Mouse (Mus musculus) heart, postnatal 0 days (tissue): ENCODE measurements around the gene Nup214. TPM values are rescaled to one million over a fixed set of nuclear protein-coding genes. Genes with fewer than 3 reads are reported as not detected.
A peak's percentile ranks its signal among the peaks of the same experiment; 100 is the strongest.

ENCODE experiments used
- ATAC-seq: fragments of 200-750 bp; cut with Nextera tagmentation; 2 replicates; pipeline ENCODE4 v1.8.0; 2017; ENCODE audit warnings: low read depth, moderate number of reproducible peaks, moderate library complexity; ENCODE audit not compliant: insufficient read depth
- DNase-seq: peaks from one replicate; pipeline ENCODE4 v3.0.0-alpha.2; 2016; ENCODE audit warnings: low spot score
- H3K27ac ChIP-seq: fragments of 300-500 bp; sonication (generic); 2 replicates; pipeline ENCODE4 v1.5.1; 2014; ENCODE audit warnings: low read depth, mild to moderate bottlenecking
- H3K27me3 ChIP-seq: fragments of 300-500 bp; sonication (generic); 2 replicates; pipeline ENCODE4 v1.6.1; 2014; ENCODE audit warnings: low read length, mixed read lengths; ENCODE audit not compliant: control insufficient read depth, insufficient read depth
- H3K36me3 ChIP-seq: fragments of 300-500 bp; sonication (generic); replicated peaks from 2 replicates; pipeline ENCODE4 v1.6.1; 2014; ENCODE audit warnings: low read length, mixed read lengths; ENCODE audit not compliant: control insufficient read depth, insufficient read depth
- H3K4me1 ChIP-seq: fragments of 300-500 bp; sonication (generic); 2 replicates; pipeline ENCODE4 v1.6.1; 2014; ENCODE audit warnings: antibody characterized with exemption; ENCODE audit not compliant: control insufficient read depth, insufficient read depth
- H3K4me2 ChIP-seq: fragments of 300-500 bp; sonication (generic); 2 replicates; pipeline ENCODE4 v1.6.1; 2014; ENCODE audit warnings: low read depth, mild to moderate bottlenecking, low read length, moderate library complexity
- H3K4me3 ChIP-seq: fragments of 300-500 bp; sonication (generic); 2 replicates; pipeline ENCODE4 v1.5.1; 2014; ENCODE audit warnings: low read depth, low read length
- H3K9ac ChIP-seq: fragments of 300-500 bp; sonication (generic); replicated peaks from 2 replicates; pipeline ENCODE4 v1.6.1; 2014; ENCODE audit warnings: low read depth, low read length, mixed read lengths
- H3K9me3 ChIP-seq: fragments of 300-500 bp; sonication (generic); replicated peaks from 2 replicates; pipeline ENCODE4 v1.6.1; 2016; ENCODE audit warnings: low read length; ENCODE audit not compliant: control insufficient read depth
- CTCF ChIP-seq: IDR thresholded peaks from 2 replicates; pipeline ENCODE4 v1.5.1; 2016; ENCODE audit warnings: antibody characterized with exemption, control low read depth, low read depth
- EP300 ChIP-seq: IDR thresholded peaks from 2 replicates; pipeline ENCODE4 v1.6.1; 2016; ENCODE audit warnings: antibody characterized with exemption, low read depth
- WGBS: fragments of 180-500 bp; shearing (Covaris S2); extraction: QIAGEN DNeasy Blood & Tissue Kit; methylation state at CpG from one replicate; pipeline ENCODE4 v1.1.7; 2014; 5-methylcytosine and 5-hydroxymethylcytosine counted together
- polyA plus RNA-seq: library from polyadenylated mRNA; unstranded; fragments of >200 nt; fragmentation: Nextera tagmentation; extraction: Ambion mirVana; gene quantifications from 2 replicates; pipeline ENCODE4 v1.2.1, GENCODE M21; 2015
- total RNA-seq: library from RNA; depleted of rRNA; stranded (reverse); fragments of >200 nt; gene quantifications from 2 replicates; pipeline ENCODE4 v1.2.3, GENCODE M21; 2014; ENCODE audit warnings: low replicate concordance

The Nup214 gene
- total and polyA plus RNA-seq, 2 experiments from 2014 or later, result 17.3 to 35.7 TPM

GRCm38 (mm10) chr2:31950058-31950871 lies 24.0 kb upstream of the Nup214 start, which contains the start of gene Aif1l:
Aif1l (plus strand) TSS chr2:31950139.
- H3K27me3 ChIP-seq, result no peaks in the 10 kb centered on the region
- H3K4me2 ChIP-seq, result peak within 1 kb of the TSS; percentile 93
- H3K36me3 ChIP-seq, result no peaks in the 10 kb centered on the region
- H3K4me1 ChIP-seq, result peaks cover 15% of the 10 kb centered on the region; the same call in 1 of the 2 replicates
- peak within 1 kb of the TSS; percentile 53; the same call in 1 of the 2 replicates for H3K9ac ChIP-seq
- TF ChIP-seq EP300 (no peak), CTCF (peak; percentile 45)
- WGBS, result under 1% methylated on average over 65 of the region's 66 CpGs
- no peak within 1 kb of the TSS for H3K27ac ChIP-seq
- peak; percentile 31; the same call in 1 of the 2 replicates for ATAC-seq
- H3K9me3 ChIP-seq, result no peaks in the 10 kb centered on the region
- peak within 1 kb of the TSS; percentile 58 for H3K4me3 ChIP-seq
- DNase-seq, result peak; percentile 76

GRCm38 (mm10) chr2:31950966-31951365 lies 23.3 kb upstream of the Nup214 start:
- peak overlapping the region; percentile 58 for H3K4me3 ChIP-seq
- 34% methylated on average over 9 of the region's 9 CpGs for WGBS

GRCm38 (mm10) chr2:31952236-31952635 lies 22.0 kb upstream of the Nup214 start:
- H3K4me1 ChIP-seq, result peaks cover 15% of the 10 kb centered on the region; the same call in 1 of the 2 replicates
- DNase-seq, result no peak
- no peak overlapping the region for H3K4me2 ChIP-seq
- no peaks in the 10 kb centered on the region for H3K36me3 ChIP-seq
- no peak overlapping the region for H3K9ac ChIP-seq
- ATAC-seq, result no peak
- H3K4me3 ChIP-seq, result no peak overlapping the region
- no peak overlapping the region for H3K27ac ChIP-seq
- WGBS, result 57% methylated on average over 10 of the region's 10 CpGs
- TF ChIP-seq CTCF (no peak), EP300 (no peak)
- H3K27me3 ChIP-seq, result no peaks in the 10 kb centered on the region
- no peaks in the 10 kb centered on the region for H3K9me3 ChIP-seq

More at GRCm38 (mm10) chr2:31950966-31951365, 23.3 kb upstream of the Nup214 start:
- Histone ChIP-seq H3K9me3 (no peaks in the 10 kb centered on the region), H3K27me3 (no peaks in the 10 kb centered on the region), H3K4me2 (peak overlapping the region; percentile 93), H3K27ac (no peak overlapping the region), H3K36me3 (no peaks in the 10 kb centered on the region), H3K9ac (peak overlapping the region; percentile 53; the same call in 1 of the 2 replicates), H3K4me1 (peaks cover 15% of the 10 kb centered on the region; the same call in 1 of the 2 replicates)
- ATAC-seq (no peak), DNase-seq (no peak)
- no peak for TF ChIP-seq EP300
- TF ChIP-seq CTCF, result no peak

DNA sequence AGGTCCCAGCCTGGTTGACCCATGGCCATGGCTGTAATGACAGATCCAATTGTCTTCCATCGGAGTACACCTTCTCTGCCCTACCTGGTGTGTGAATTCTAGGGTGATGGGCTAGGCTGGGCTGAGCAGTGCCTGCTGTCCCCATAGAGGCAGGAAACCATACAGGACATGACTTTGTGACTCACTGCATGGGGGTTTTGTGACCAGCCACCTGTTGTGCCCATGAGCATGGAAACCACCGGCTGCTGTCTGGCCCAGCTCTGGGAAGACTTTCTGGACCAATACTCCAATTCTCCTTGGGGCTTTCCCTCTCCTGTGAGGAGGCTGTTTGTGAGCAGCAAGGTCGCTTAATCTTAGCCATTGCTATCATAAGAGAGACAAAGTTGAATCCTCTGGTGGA lies 21.5 kb upstream of the Nup214 start:
- WGBS, result 65% methylated on average over 3 of the region's 3 CpGs
- Histone ChIP-seq H3K9me3 (no peaks in the 10 kb centered on the region), H3K36me3 (no peaks in the 10 kb centered on the region), H3K27me3 (no peaks in the 10 kb centered on the region), H3K9ac (no peak overlapping the region), H3K27ac (no peak overlapping the region), H3K4me1 (peaks cover 15% of the 10 kb centered on the region; the same call in 1 of the 2 replicates), H3K4me2 (no peak overlapping the region), H3K4me3 (no peak overlapping the region)
- ATAC-seq (no peak), DNase-seq (no peak)
- TF ChIP-seq EP300 (no peak), CTCF (no peak)

- Histone ChIP-seq H3K4me1 (peaks cover 15% of the 10 kb centered on the region; the same call in 1 of the 2 replicates), H3K9me3 (no peaks in the 10 kb centered on the region), H3K4me2 (no peak overlapping the region), H3K9ac (no peak overlapping the region), H3K27me3 (no peaks in the 10 kb centered on the region), H3K36me3 (no peaks in the 10 kb centered on the region), H3K4me3 (no peak overlapping the region), H3K27ac (peak overlapping the region; percentile 87)
- DNase-seq (peak; percentile 55), ATAC-seq (peak; percentile 84)
- 30% methylated on average over 8 of the region's 8 CpGs for WGBS
- TF ChIP-seq CTCF (no peak), EP300 (no peak)
Observed at GRCm38 (mm10) chr2:31953687-31954086, 20.5 kb upstream of the Nup214 start.
